Mouse (Mus musculus): ENCODE results near the gene Lrrfip1.

DNA sequence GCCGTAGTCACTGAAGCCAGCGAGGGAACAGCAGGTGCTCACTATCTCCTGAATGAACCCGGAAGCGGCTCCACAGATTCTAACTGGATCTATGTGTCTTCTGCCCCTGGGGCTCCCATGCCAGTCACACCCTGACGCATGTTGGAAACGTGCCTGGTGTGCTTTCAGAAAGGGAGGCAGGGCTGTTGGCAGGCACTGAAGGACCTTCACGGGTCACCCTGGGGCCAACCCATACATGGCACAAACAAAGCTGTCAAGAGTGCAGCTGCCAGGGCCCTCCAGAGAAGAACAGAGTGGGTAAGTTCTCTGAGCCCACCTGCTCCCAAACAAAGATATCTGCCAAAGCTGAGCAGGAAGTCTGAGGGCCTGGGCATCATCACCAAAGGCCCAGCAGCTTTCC, 31.0 kb upstream of the Lrrfip1 start:
- TF ChIP-seq CTCF (IDR thresholded peaks at IDR 0.05; ENCODE audit: insufficient read depth, low read length) (no peak), POLR2A (IDR thresholded peaks at IDR 0.05; ENCODE audit: borderline replicate concordance, extremely low read depth, low read depth, low read length) (no peak)

Data from lung, adult 2 months (tissue).